Mouse (Mus musculus) midbrain, embryonic 16.5 days (tissue): ENCODE results near the gene Zfyve21. TPM values are rescaled to one million over a fixed set of nuclear protein-coding genes. Genes with fewer than 3 reads are reported as not detected.
A peak's percentile ranks its signal among the peaks of the same experiment; 100 is the strongest.

Experiments
- ATAC-seq: fragments of 200-750 bp; cut with Nextera tagmentation; 2 replicates; pipeline ENCODE4 v1.8.0; 2017; ENCODE audit warnings: moderate TSS enrichment
- H3K27ac ChIP-seq: fragments of 300-500 bp; sonication (generic); 2 replicates; pipeline ENCODE4 v1.5.1; 2014; ENCODE audit warnings: mild to moderate bottlenecking, low read length, mixed read lengths
- H3K27me3 ChIP-seq: fragments of 300-500 bp; sonication (generic); 2 replicates; pipeline ENCODE4 v1.6.1; 2014; ENCODE audit warnings: low read depth, low read length, mixed read lengths; ENCODE audit not compliant: control insufficient read depth, insufficient read depth
- H3K36me3 ChIP-seq: fragments of 300-500 bp; sonication (generic); 2 replicates; pipeline ENCODE4 v1.6.1; 2014; ENCODE audit warnings: mild to moderate bottlenecking, low read length, moderate library complexity, mixed read lengths; ENCODE audit not compliant: control insufficient read depth, insufficient read depth
- H3K4me1 ChIP-seq: fragments of 300-500 bp; sonication (generic); 2 replicates; pipeline ENCODE4 v1.6.1; 2014; ENCODE audit warnings: mild to moderate bottlenecking, low read length, mixed read lengths; ENCODE audit not compliant: control insufficient read depth, insufficient read depth
- H3K4me2 ChIP-seq: fragments of 300-500 bp; sonication (generic); 2 replicates; pipeline ENCODE4 v1.6.1; 2014; ENCODE audit warnings: mild to moderate bottlenecking, low read length, mixed read lengths
- H3K4me3 ChIP-seq: fragments of 300-500 bp; sonication (generic); 2 replicates; pipeline ENCODE4 v1.5.1; 2014; ENCODE audit warnings: low read depth, mild to moderate bottlenecking, low read length, moderate library complexity, mixed read lengths
- H3K9ac ChIP-seq: fragments of 300-500 bp; sonication (generic); 2 replicates; pipeline ENCODE4 v1.6.1; 2014; ENCODE audit warnings: low read depth, low read length, mixed read lengths
- H3K9me3 ChIP-seq: fragments of 300-500 bp; sonication (generic); replicated peaks from 2 replicates; pipeline ENCODE4 v1.6.1; 2014; ENCODE audit warnings: mild to moderate bottlenecking, low read length, mixed read lengths; ENCODE audit not compliant: control insufficient read depth, poor library complexity, severe bottlenecking
- WGBS: fragments of 180-500 bp; shearing (Covaris S2); extraction: QIAGEN DNeasy Blood & Tissue Kit; methylation state at CpG from one replicate; pipeline ENCODE4 v1.1.7; 2014; 5-methylcytosine and 5-hydroxymethylcytosine counted together
- polyA plus RNA-seq: library from polyadenylated mRNA; unstranded; fragments of >200 nt; fragmentation: Nextera tagmentation; extraction: Ambion mirVana; gene quantifications from 2 replicates; pipeline ENCODE4 v1.2.1, GENCODE M21; 2015

The Zfyve21 gene
- polyA plus RNA-seq, 1 experiment from 2014 or later = 35.1 TPM

GRCm38 (mm10) chr12:111872079-111872478 is 58.1 kb downstream of the Zfyve21 start:
- Histone ChIP-seq H3K4me1 (no peaks in the 10 kb centered on the region), H3K27ac (no peak overlapping the region), H3K4me3 (no peak overlapping the region), H3K4me2 (no peak overlapping the region), H3K36me3 (peaks cover 3% of the 10 kb centered on the region), H3K9ac (no peak overlapping the region), H3K9me3 (no peaks in the 10 kb centered on the region), H3K27me3 (no peaks in the 10 kb centered on the region)
- no peak for ATAC-seq
- 92% methylated on average over 5 of the region's 5 CpGs for WGBS

GRCm38 (mm10) chr12:111874601-111875140 is 60.7 kb downstream of the Zfyve21 start:
- H3K4me1 ChIP-seq = no peaks in the 10 kb centered on the region
- no peak overlapping the region for H3K9ac ChIP-seq
- no peaks in the 10 kb centered on the region for H3K9me3 ChIP-seq
- H3K36me3 ChIP-seq = peaks cover 3% of the 10 kb centered on the region; the same call in 1 of the 2 replicates
- H3K27me3 ChIP-seq = no peaks in the 10 kb centered on the region
- H3K4me2 ChIP-seq = no peak overlapping the region
- H3K4me3 ChIP-seq = no peak overlapping the region
- WGBS = 75% methylated on average over 1 of the region's 1 CpGs
- H3K27ac ChIP-seq = no peak overlapping the region
- no peak for ATAC-seq

DNA sequence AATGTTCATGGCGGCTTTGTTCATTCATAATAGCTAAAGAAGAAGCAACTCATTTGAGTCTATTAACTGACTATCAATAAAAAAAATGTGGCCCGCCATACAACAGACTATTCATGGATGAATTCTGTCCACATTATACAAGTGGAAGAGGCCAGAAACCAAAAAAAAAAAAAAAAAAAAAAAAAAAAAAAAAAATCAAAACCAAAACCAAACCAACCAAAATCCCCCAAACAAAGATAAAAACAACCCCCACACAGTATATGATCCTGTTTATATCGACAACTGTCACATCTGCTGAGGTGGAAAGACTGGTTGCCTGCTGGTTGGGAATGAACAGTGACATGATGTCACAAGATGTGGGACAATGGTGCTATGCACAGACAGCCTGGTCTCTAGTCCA is 61.5 kb downstream of the Zfyve21 start:
- H3K4me3 ChIP-seq = no peak overlapping the region
- H3K27me3 ChIP-seq = no peaks in the 10 kb centered on the region
- peaks cover 3% of the 10 kb centered on the region; the same call in 1 of the 2 replicates for H3K36me3 ChIP-seq
- H3K4me1 ChIP-seq = no peaks in the 10 kb centered on the region
- no peak for ATAC-seq
- no peak overlapping the region for H3K27ac ChIP-seq
- WGBS = 90% methylated on average over 3 of the region's 3 CpGs
- H3K9me3 ChIP-seq = no peaks in the 10 kb centered on the region
- H3K4me2 ChIP-seq = no peak overlapping the region
- no peak overlapping the region for H3K9ac ChIP-seq

- 8% methylated on average over 3 of the region's 3 CpGs for WGBS
These were observed 64.2 kb downstream of the Zfyve21 start for GRCm38 (mm10) chr12:111878213-111878612.

More at GRCm38 (mm10) chr12:111878213-111878612, 64.2 kb downstream of the Zfyve21 start:
- Histone ChIP-seq H3K36me3 (no peaks in the 10 kb centered on the region), H3K4me1 (no peaks in the 10 kb centered on the region), H3K9ac (no peak overlapping the region), H3K4me2 (no peak overlapping the region), H3K9me3 (no peaks in the 10 kb centered on the region), H3K4me3 (no peak overlapping the region), H3K27me3 (no peaks in the 10 kb centered on the region), H3K27ac (no peak overlapping the region)
- peak; percentile 58; the same call in 1 of the 2 replicates for ATAC-seq

Other genes starting within 250 kb of the Zfyve21 start
- 39.9 and 45.5 TPM in 2 replicates for gene Mark3, start 239.6 kb upstream of the Zfyve21 start, polyA plus RNA-seq
- gene Ckb, start 141.8 kb upstream of the Zfyve21 start, polyA plus RNA-seq = 1,397 and 1,482 TPM in 2 replicates
- 9.8 and 10.4 TPM in 2 replicates for gene Trmt61a, start 136.1 kb upstream of the Zfyve21 start, polyA plus RNA-seq
- 70.4 and 71.8 TPM in 2 replicates for gene Bag5, start 100.9 kb upstream of the Zfyve21 start, polyA plus RNA-seq
- 52.3 and 56.8 TPM in 2 replicates for gene Apopt1, start 100.9 kb upstream of the Zfyve21 start, polyA plus RNA-seq
- 665 and 671 TPM in 2 replicates for gene Klc1, start 55.3 kb upstream of the Zfyve21 start, polyA plus RNA-seq
- gene Xrcc3, start 297 bp upstream of the Zfyve21 start, polyA plus RNA-seq = 2.0 and 2.1 TPM in 2 replicates
- gene Ppp1r13b, start 93.9 kb downstream of the Zfyve21 start, polyA plus RNA-seq = 37.9 and 42.9 TPM in 2 replicates
- gene Atp5mpl, start 152.8 kb downstream of the Zfyve21 start, polyA plus RNA-seq = 624 and 659 TPM in 2 replicates
- 0.29 and 0.39 TPM in 2 replicates for gene Tdrd9, start 157.4 kb downstream of the Zfyve21 start, polyA plus RNA-seq
- gene Rd3l, start 167.1 kb downstream of the Zfyve21 start, polyA plus RNA-seq = not detected in 2 replicates